Mouse (Mus musculus): ENCODE results near the gene Hspd1. TPM values are rescaled to one million over a fixed set of nuclear protein-coding genes. Genes with fewer than 3 reads are reported as not detected.
A peak's percentile ranks its signal among the peaks of the same experiment; 100 is the strongest.

Gene Hspd1
- 389 and 397 TPM in 2 replicates for polyA plus RNA-seq (2014; fragmentation: Nextera tagmentation; extraction: Ambion mirVana)

- peak within 1 kb of the TSS; percentile 92 for H3K27ac ChIP-seq (ENCODE audit: low read depth, low read length)
- H3K4me3 ChIP-seq (ENCODE audit: low read depth, low read length) = peak within 1 kb of the TSS; percentile 91
- peak; percentile 99 for DNase-seq (ENCODE audit: low spot score)
- H3K27me3 ChIP-seq (ENCODE audit: control insufficient read depth, insufficient read depth, low read length) = no peaks in the 10 kb centered on the region
- H3K36me3 ChIP-seq (ENCODE audit: control insufficient read depth, insufficient read depth, low read length) = peaks cover 9% of the 10 kb centered on the region
- H3K9ac ChIP-seq (ENCODE audit: low read length) = peak within 1 kb of the TSS; percentile 96
- peaks cover 18% of the 10 kb centered on the region for H3K4me1 ChIP-seq (ENCODE audit: control insufficient read depth, insufficient read depth, low read length)
- peak within 1 kb of the TSS; percentile 84 for H3K4me2 ChIP-seq (ENCODE audit: low read depth)
- no peaks in the 10 kb centered on the region for H3K9me3 ChIP-seq (ENCODE audit: control insufficient read depth, low read length)
- under 1% methylated on average over 62 of the region's 76 CpGs for WGBS
- peak; percentile 93 for ATAC-seq (ENCODE audit: insufficient read depth, low FRiP score, low TSS enrichment)
Observed at GRCm38 (mm10) chr1:55087932-55088610, at the start of gene Hspd1, which contains the start of gene Hspe1. Hspd1 (minus strand) TSS chr1:55088243. Hspe1 (plus strand) TSS chr1:55088132.

- no peaks in the 10 kb centered on the region for H3K27me3 ChIP-seq (ENCODE audit: control insufficient read depth, insufficient read depth, low read length)
- ATAC-seq (ENCODE audit: insufficient read depth, low FRiP score, low TSS enrichment) (no peak), DNase-seq (ENCODE audit: low spot score) (no peak)
- H3K36me3 ChIP-seq (ENCODE audit: control insufficient read depth, insufficient read depth, low read length) = peaks cover 2% of the 10 kb centered on the region; the same call in 1 of the 2 replicates
- peaks cover 11% of the 10 kb centered on the region; the same call in 1 of the 2 replicates for H3K4me1 ChIP-seq (ENCODE audit: control insufficient read depth, insufficient read depth, low read length)
- H3K9ac ChIP-seq (ENCODE audit: low read length) = no peak overlapping the region
- H3K4me3 ChIP-seq (ENCODE audit: low read depth, low read length) = no peak overlapping the region
- 94% methylated on average over 1 of the region's 1 CpGs for WGBS
- H3K9me3 ChIP-seq (ENCODE audit: control insufficient read depth, low read length) = no peaks in the 10 kb centered on the region
- H3K4me2 ChIP-seq (ENCODE audit: low read depth) = no peak overlapping the region
- no peak overlapping the region for H3K27ac ChIP-seq (ENCODE audit: low read depth, low read length)
Observed at GRCm38 (mm10) chr1:55135846-55136245, 47.8 kb upstream of the Hspd1 start.

- Histone ChIP-seq H3K9me3 (ENCODE audit: control insufficient read depth, low read length) (no peaks in the 10 kb centered on the region), H3K27me3 (ENCODE audit: control insufficient read depth, insufficient read depth, low read length) (no peaks in the 10 kb centered on the region), H3K9ac (ENCODE audit: low read length) (no peak overlapping the region), H3K4me2 (ENCODE audit: low read depth) (no peak overlapping the region), H3K27ac (ENCODE audit: low read depth, low read length) (no peak overlapping the region), H3K4me1 (ENCODE audit: control insufficient read depth, insufficient read depth, low read length) (peaks cover 11% of the 10 kb centered on the region; the same call in 1 of the 2 replicates), H3K4me3 (ENCODE audit: low read depth, low read length) (no peak overlapping the region), H3K36me3 (ENCODE audit: control insufficient read depth, insufficient read depth, low read length) (peaks cover 2% of the 10 kb centered on the region; the same call in 1 of the 2 replicates)
- WGBS = 99% methylated on average over 3 of the region's 3 CpGs
- DNase-seq (ENCODE audit: low spot score) = no peak
- no peak for ATAC-seq (ENCODE audit: insufficient read depth, low FRiP score, low TSS enrichment)
Observed at GRCm38 (mm10) chr1:55134301-55134700, 46.3 kb upstream of the Hspd1 start.

GRCm38 (mm10) chr1:55133173-55133572 lies 45.1 kb upstream of the Hspd1 start:
- Histone ChIP-seq H3K36me3 (ENCODE audit: control insufficient read depth, insufficient read depth, low read length) (peaks cover 2% of the 10 kb centered on the region; the same call in 1 of the 2 replicates), H3K4me3 (ENCODE audit: low read depth, low read length) (no peak overlapping the region), H3K9me3 (ENCODE audit: control insufficient read depth, low read length) (no peaks in the 10 kb centered on the region), H3K4me2 (ENCODE audit: low read depth) (no peak overlapping the region), H3K9ac (ENCODE audit: low read length) (no peak overlapping the region), H3K27ac (ENCODE audit: low read depth, low read length) (no peak overlapping the region), H3K27me3 (ENCODE audit: control insufficient read depth, insufficient read depth, low read length) (no peaks in the 10 kb centered on the region), H3K4me1 (ENCODE audit: control insufficient read depth, insufficient read depth, low read length) (peaks cover 11% of the 10 kb centered on the region; the same call in 1 of the 2 replicates)
- ATAC-seq (ENCODE audit: insufficient read depth, low FRiP score, low TSS enrichment) (no peak), DNase-seq (ENCODE audit: low spot score) (no peak)
- WGBS = 75% methylated on average over 2 of the region's 2 CpGs

- no peaks in the 10 kb centered on the region for H3K36me3 ChIP-seq (ENCODE audit: control insufficient read depth, insufficient read depth, low read length)
- ATAC-seq (ENCODE audit: insufficient read depth, low FRiP score, low TSS enrichment) = no peak
- peak overlapping the region; percentile 97 for H3K4me3 ChIP-seq (ENCODE audit: low read depth, low read length)
- WGBS = 79% methylated on average over 4 of the region's 4 CpGs
- no peaks in the 10 kb centered on the region for H3K27me3 ChIP-seq (ENCODE audit: control insufficient read depth, insufficient read depth, low read length)
- peaks cover 11% of the 10 kb centered on the region; the same call in 1 of the 2 replicates for H3K4me1 ChIP-seq (ENCODE audit: control insufficient read depth, insufficient read depth, low read length)
- peak overlapping the region; percentile 79 for H3K4me2 ChIP-seq (ENCODE audit: low read depth)
- no peak for DNase-seq (ENCODE audit: low spot score)
- peak overlapping the region; percentile 96 for H3K9ac ChIP-seq (ENCODE audit: low read length)
- H3K9me3 ChIP-seq (ENCODE audit: control insufficient read depth, low read length) = no peaks in the 10 kb centered on the region
- no peak overlapping the region for H3K27ac ChIP-seq (ENCODE audit: low read depth, low read length)
Observed at GRCm38 (mm10) chr1:55132308-55132707, 44.3 kb upstream of the Hspd1 start.

- no peak for DNase-seq (ENCODE audit: low spot score)
- Histone ChIP-seq H3K4me1 (ENCODE audit: control insufficient read depth, insufficient read depth, low read length) (peaks cover 11% of the 10 kb centered on the region; the same call in 1 of the 2 replicates), H3K27me3 (ENCODE audit: control insufficient read depth, insufficient read depth, low read length) (no peaks in the 10 kb centered on the region), H3K36me3 (ENCODE audit: control insufficient read depth, insufficient read depth, low read length) (no peaks in the 10 kb centered on the region), H3K4me3 (ENCODE audit: low read depth, low read length) (peak overlapping the region; percentile 97), H3K9ac (ENCODE audit: low read length) (peak overlapping the region; percentile 96), H3K9me3 (ENCODE audit: control insufficient read depth, low read length) (no peaks in the 10 kb centered on the region), H3K4me2 (ENCODE audit: low read depth) (peak overlapping the region; percentile 79), H3K27ac (ENCODE audit: low read depth, low read length) (peak overlapping the region; percentile 98)
- no peak; the same call in none of the 2 replicates for ATAC-seq (ENCODE audit: insufficient read depth, low FRiP score, low TSS enrichment)
- WGBS = under 1% methylated on average over 47 of the region's 47 CpGs
Observed at GRCm38 (mm10) chr1:55131424-55132014, 43.5 kb upstream of the Hspd1 start.

- Histone ChIP-seq H3K4me3 (ENCODE audit: low read depth, low read length) (peak within 1 kb of the TSS; percentile 97), H3K9me3 (ENCODE audit: control insufficient read depth, low read length) (no peaks in the 10 kb centered on the region), H3K4me1 (ENCODE audit: control insufficient read depth, insufficient read depth, low read length) (peaks cover 11% of the 10 kb centered on the region; the same call in 1 of the 2 replicates), H3K27ac (ENCODE audit: low read depth, low read length) (peak within 1 kb of the TSS; percentile 98), H3K4me2 (ENCODE audit: low read depth) (peak within 1 kb of the TSS; percentile 79), H3K27me3 (ENCODE audit: control insufficient read depth, insufficient read depth, low read length) (no peaks in the 10 kb centered on the region), H3K9ac (ENCODE audit: low read length) (peak within 1 kb of the TSS; percentile 96), H3K36me3 (ENCODE audit: control insufficient read depth, insufficient read depth, low read length) (no peaks in the 10 kb centered on the region)
- ATAC-seq (ENCODE audit: insufficient read depth, low FRiP score, low TSS enrichment) = peak; percentile 98
- DNase-seq (ENCODE audit: low spot score) = peak; percentile 96
- WGBS = 1% methylated on average over 35 of the region's 42 CpGs
Observed at GRCm38 (mm10) chr1:55130943-55131401, 42.9 kb upstream of the Hspd1 start, which contains the start of gene Mob4. Mob4 (plus strand) TSS chr1:55131231.

GRCm38 (mm10) chr1:55130190-55130916 lies 42.3 kb upstream of the Hspd1 start:
- 73% methylated on average over 10 of the region's 10 CpGs for WGBS
- H3K27ac ChIP-seq (ENCODE audit: low read depth, low read length) = peak overlapping the region; percentile 66; the same call in 1 of the 2 replicates

More at GRCm38 (mm10) chr1:55130190-55130916, 42.3 kb upstream of the Hspd1 start:
- no peaks in the 10 kb centered on the region for H3K27me3 ChIP-seq (ENCODE audit: control insufficient read depth, insufficient read depth, low read length)
- peak overlapping the region; percentile 96; the same call in 1 of the 2 replicates for H3K9ac ChIP-seq (ENCODE audit: low read length)
- H3K4me1 ChIP-seq (ENCODE audit: control insufficient read depth, insufficient read depth, low read length) = peaks cover 11% of the 10 kb centered on the region; the same call in 1 of the 2 replicates
- peak overlapping the region; percentile 79 for H3K4me2 ChIP-seq (ENCODE audit: low read depth)
- H3K36me3 ChIP-seq (ENCODE audit: control insufficient read depth, insufficient read depth, low read length) = no peaks in the 10 kb centered on the region
- no peaks in the 10 kb centered on the region for H3K9me3 ChIP-seq (ENCODE audit: control insufficient read depth, low read length)
- DNase-seq (ENCODE audit: low spot score) = no peak
- peak overlapping the region; percentile 97 for H3K4me3 ChIP-seq (ENCODE audit: low read depth, low read length)
- no peak for ATAC-seq (ENCODE audit: insufficient read depth, low FRiP score, low TSS enrichment)
